Mouse (Mus musculus) gonadal fat pad, adult 2 months (tissue): ENCODE measurements at regions not wholly inside any gene's neighbourhood (a gene's known extent, or its start where the extent isn't known, plus 50 kb on each side); places are given as distances from the start of the nearest gene placed in this dataset.

Experiments
- DNase-seq: peaks from one replicate; pipeline ENCODE4 v3.0.0-alpha.2; 2012; ENCODE audit warnings: low read depth

- DNase-seq = no peak
Measured at GRCm38 (mm10) chrX:13224902-13225301, 55.9 kb upstream of the Ddx3x start.

- DNase-seq = no peak
Measured at GRCm38 (mm10) chrX:13226429-13226828, 54.3 kb upstream of the Ddx3x start.

- DNase-seq = no peak
Measured at GRCm38 (mm10) chrX:13229891-13230614, 50.7 kb upstream of the Ddx3x start.

GRCm38 (mm10) chrX:13230615-13231179 is 50.1 kb upstream of the Ddx3x start:
- peak; percentile 75 for DNase-seq
